In the genomic region with DNA sequence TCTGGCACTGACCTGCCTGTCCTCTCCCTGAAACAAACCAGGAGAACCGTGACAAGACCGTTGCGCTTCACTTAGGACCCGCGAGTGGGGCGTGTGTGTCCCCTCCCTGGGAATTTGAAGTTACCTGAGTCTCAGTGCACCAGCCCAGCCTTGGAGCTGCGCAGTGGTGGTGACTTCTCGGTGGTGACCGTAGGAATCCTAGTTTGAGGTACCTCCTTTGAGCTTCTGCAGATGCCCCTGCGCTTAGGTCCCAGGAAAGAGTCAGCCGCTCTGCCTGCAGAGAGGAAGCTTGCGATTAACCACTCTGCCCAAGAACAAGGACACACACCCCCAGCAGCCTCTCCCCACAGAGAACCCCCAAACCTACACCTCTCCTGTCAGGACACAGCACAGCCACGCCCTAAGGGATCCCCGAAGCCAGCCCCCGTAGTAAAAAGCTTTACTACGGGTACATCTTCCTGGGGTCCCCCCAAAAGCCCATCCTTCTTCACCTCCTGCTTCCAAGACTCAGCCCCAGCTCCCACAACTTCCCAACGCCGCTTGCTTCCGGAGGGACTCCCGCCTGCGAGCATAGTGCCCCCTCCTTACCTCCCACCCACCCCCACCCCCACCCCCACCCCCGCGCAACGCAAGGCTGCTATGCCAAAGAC, we compare ENCODE assay signal across 9 mouse cellular contexts. TPM values are rescaled to one million over a fixed set of nuclear protein-coding genes. Genes with fewer than 3 reads are reported as not detected.
DNase-seq lines count a peak whose midpoint lies in the region; ATAC-seq and TF ChIP-seq lines count a peak whose summit lies in the region.
"Had no signal": no experiment of that assay in that cellular context is flagged by ENCODE, and none has a peak within 500 bp of the region (broad histone marks: within the 10 kb centered on the region; RNA-seq: fewer than 3 reads in every experiment).

Oxtr (minus strand) TSS at position 34 of the 650 bp plus-strand sequence.

- H3K4me3 ChIP-seq in G1E (ENCODE audit: low read depth, low read length) = peak within 1 kb of the TSS; percentile 44; the same call in 1 of the 2 replicates
- H3K4me3 ChIP-seq in forebrain, postnatal 0 days (ENCODE audit: low read depth, low read length) = peak within 1 kb of the TSS; percentile 42
- H3K4me3 ChIP-seq in liver, postnatal 0 days (ENCODE audit: low read depth, low read length) = peak within 1 kb of the TSS; percentile 21
- H3K4me3 ChIP-seq: erythroblast, embryonic 14.5 days had no signal

- WGBS in forebrain, postnatal 0 days = 6% methylated on average over 24 of the region's 24 CpGs
- 3% methylated on average over 24 of the region's 24 CpGs for WGBS in liver, postnatal 0 days (ENCODE audit: insufficient replicate concordance)

- no peaks in the 10 kb centered on the region for H3K27me3 ChIP-seq in G1E (ENCODE audit: insufficient read depth, low read length)
- H3K27me3 ChIP-seq in forebrain, postnatal 0 days (ENCODE audit: insufficient read depth, low read length) = peaks cover 24% of the 10 kb centered on the region
- H3K27me3 ChIP-seq in liver, postnatal 0 days (ENCODE audit: insufficient read depth, low read length) = peaks cover 43% of the 10 kb centered on the region

- peaks cover 87% of the 10 kb centered on the region for H3K9me3 ChIP-seq in G1E (replicated peaks)
- no peaks in the 10 kb centered on the region for H3K9me3 ChIP-seq in forebrain, postnatal 0 days (ENCODE audit: low read length)
- no peaks in the 10 kb centered on the region for H3K9me3 ChIP-seq in liver, postnatal 0 days (ENCODE audit: low read length)

- no peak for TF ChIP-seq CTCF in G1E (IDR thresholded peaks at IDR 0.05; ENCODE audit: low read depth, low read length)
- TF ChIP-seq CTCF in forebrain, postnatal 0 days (IDR thresholded peaks at IDR 0.05; ENCODE audit: low read depth) = no peak
- no peak for TF ChIP-seq CTCF in liver, postnatal 0 days (IDR thresholded peaks at IDR 0.05; ENCODE audit: low read depth)

- intact Hi-C loops in heart, postnatal 25 days (cut with DNase I) = loop anchor here (5.0 kb wide), 2 partner anchors 207 to 512 kb away; partner anchors contain the start of gene Rad18

- TF ChIP-seq EP300 in liver, postnatal 0 days (IDR thresholded peaks at IDR 0.05; ENCODE audit: low read depth) = no peak

- H3K4me1 ChIP-seq in G1E (ENCODE audit: insufficient read depth, low read depth, low read length) = peaks cover 2% of the 10 kb centered on the region
- H3K4me1 ChIP-seq in forebrain, postnatal 0 days (ENCODE audit: insufficient read depth) = 0 out of 2 replicates have a peak, but pooled peaks cover 4% of the 10 kb centered on the region
- H3K4me1 ChIP-seq in liver, postnatal 0 days (ENCODE audit: insufficient read depth) = 0 out of 2 replicates have a peak, but pooled peaks cover 3% of the 10 kb centered on the region

- no peak for ATAC-seq in G1E (ENCODE audit: extremely low read depth, insufficient number of reproducible peaks, low FRiP score, poor library complexity, severe bottlenecking)
- 0 out of 2 replicates have a peak, but pooled peaks have one; percentile 3 for ATAC-seq in forebrain, postnatal 0 days
- ATAC-seq in liver, postnatal 0 days = no peak

- peak within 1 kb of the TSS; percentile 44 for H3K9ac ChIP-seq in forebrain, postnatal 0 days
- H3K9ac ChIP-seq in liver, postnatal 0 days (replicated peaks) = no peak within 1 kb of the TSS

- peak within 1 kb of the TSS; percentile 72 for H3K4me2 ChIP-seq in forebrain, postnatal 0 days (ENCODE audit: low read depth)
- peak within 1 kb of the TSS; percentile 59 for H3K4me2 ChIP-seq in liver, postnatal 0 days (ENCODE audit: low read depth, low read length)

- DNase-seq in heart, adult 11 months = peak; percentile 88
- no peak for DNase-seq in heart, postnatal 25 days (ENCODE audit: low spot score)
- no peak for DNase-seq in G1E (ENCODE audit: low spot score)
- DNase-seq in forebrain, postnatal 0 days = no peak
- DNase-seq in liver, postnatal 0 days = no peak
- no peak for DNase-seq in ovary, postnatal 10 days (ENCODE audit: low spot score)
- no peak for DNase-seq in left cerebral cortex, adult 18-20 months (ENCODE audit: low spot score in 2 of 2)
- no peak for DNase-seq in spleen, postnatal 36 days (ENCODE audit: low spot score in 2 of 2)

- H3K36me3 ChIP-seq in G1E (replicated peaks) = no peaks in the 10 kb centered on the region
- no peaks in the 10 kb centered on the region for H3K36me3 ChIP-seq in forebrain, postnatal 0 days (ENCODE audit: insufficient read depth)
- H3K36me3 ChIP-seq in liver, postnatal 0 days (replicated peaks; ENCODE audit: insufficient read depth, low read length) = no peaks in the 10 kb centered on the region

- H3K27ac ChIP-seq in forebrain, postnatal 0 days (ENCODE audit: low read depth, low read length) = no peak within 1 kb of the TSS
- no peak within 1 kb of the TSS for H3K27ac ChIP-seq in liver, postnatal 0 days (ENCODE audit: low read depth)

RNA-seq across cellular contexts. Expression of gene Oxtr, which starts in this region (rescaled TPM):
- under 1 TPM; 0.31 to 0.48 TPM for total RNA-seq in heart, postnatal 25 days (2021)
- total RNA-seq in G1E (2014; fragmentation: Nextera tagmentation) = not detected in 2 replicates
- 0.06 and 0.27 TPM in 2 replicates for total RNA-seq in G1E (2017)
- 0.01 TPM in 1 of 2 replicates, not detected in the other for polyA plus RNA-seq in G1E (2012)
- 5.2 and 6.7 TPM in 2 replicates for total RNA-seq in forebrain, postnatal 0 days (2014; rRNA removed)
- polyA plus RNA-seq in forebrain, postnatal 0 days (2015; fragmentation: Nextera tagmentation; extraction: Ambion mirVana) = 1.4 and 3.5 TPM in 2 replicates
- 0.02 TPM in 1 of 2 replicates, not detected in the other for polyA plus RNA-seq in liver, postnatal 0 days (2015; fragmentation: Nextera tagmentation; extraction: Ambion mirVana)
- 1 to 10 TPM; 5.8 TPM for total RNA-seq in left cerebral cortex, adult 18-20 months (2021)
- polyA plus RNA-seq: erythroblast, embryonic 14.5 days had no signal
